ENCODE assay signal across 8 mouse cellular contexts in the genomic region with DNA sequence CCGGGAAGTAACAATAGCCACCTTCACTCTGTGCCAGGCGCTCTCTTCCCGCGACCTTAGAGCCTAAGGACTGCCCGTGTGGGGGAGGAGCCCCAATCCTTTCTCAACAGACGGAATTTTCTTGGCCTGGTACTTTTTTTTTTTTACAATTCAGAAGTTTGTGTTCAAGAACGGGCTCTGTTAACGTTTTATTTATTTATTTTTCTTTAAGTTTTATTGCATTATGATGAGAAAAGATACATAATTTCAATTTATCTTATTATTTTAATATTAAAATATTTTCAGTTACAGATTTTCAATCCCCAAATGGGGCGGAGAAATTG. TPM values are rescaled to one million over a fixed set of nuclear protein-coding genes. Genes with fewer than 3 reads are reported as not detected.
DNase-seq lines count a peak whose midpoint lies in the region; ATAC-seq and TF ChIP-seq lines count a peak whose summit lies in the region.

A gene (minus strand): TSS at position 14 of the 323 bp plus-strand sequence.

- H3K9ac ChIP-seq in heart, postnatal 0 days (replicated peaks; ENCODE audit: low read depth, low read length) = peak within 1 kb of the TSS; percentile 54

- H3K4me3 ChIP-seq in heart, postnatal 0 days (ENCODE audit: low read depth, low read length) = peak within 1 kb of the TSS; percentile 59
- H3K4me3 ChIP-seq in hindbrain, embryonic 10.5 days = peak within 1 kb of the TSS; percentile 58
- H3K4me3 ChIP-seq in midbrain, embryonic 10.5 days = peak within 1 kb of the TSS; percentile 55

- 12% methylated on average over 9 of the region's 9 CpGs for WGBS in heart, postnatal 0 days
- WGBS in hindbrain, embryonic 10.5 days = 13% methylated on average over 9 of the region's 9 CpGs
- WGBS in midbrain, embryonic 10.5 days = 11% methylated on average over 9 of the region's 9 CpGs

- intact Hi-C loops in heart, postnatal 10 days (cut with DNase I) = no loop called here

- H3K27ac ChIP-seq in heart, postnatal 0 days (ENCODE audit: low read depth) = peak within 1 kb of the TSS; percentile 30; the same call in 1 of the 2 replicates
- H3K27ac ChIP-seq in hindbrain, embryonic 10.5 days = peak within 1 kb of the TSS; percentile 76
- peak within 1 kb of the TSS; percentile 71 for H3K27ac ChIP-seq in midbrain, embryonic 10.5 days (replicated peaks)

- ATAC-seq in heart, postnatal 0 days (ENCODE audit: insufficient read depth, low read depth) = no peak

- H3K36me3 ChIP-seq in heart, postnatal 0 days (replicated peaks; ENCODE audit: control insufficient read depth, insufficient read depth, low read length) = peaks cover 14% of the 10 kb centered on the region; the same call in 1 of the 2 replicates
- peaks cover 23% of the 10 kb centered on the region for H3K36me3 ChIP-seq in hindbrain, embryonic 10.5 days
- peaks cover 19% of the 10 kb centered on the region for H3K36me3 ChIP-seq in midbrain, embryonic 10.5 days

- no peak for TF ChIP-seq EP300 in heart, postnatal 0 days (IDR thresholded peaks at IDR 0.05; ENCODE audit: low read depth)

- peaks cover 14% of the 10 kb centered on the region; the same call in 1 of the 2 replicates for H3K4me1 ChIP-seq in heart, postnatal 0 days (ENCODE audit: control insufficient read depth, insufficient read depth)
- H3K4me1 ChIP-seq in hindbrain, embryonic 10.5 days (replicated peaks) = peaks cover 30% of the 10 kb centered on the region
- peaks cover 37% of the 10 kb centered on the region for H3K4me1 ChIP-seq in midbrain, embryonic 10.5 days

- peaks cover 13% of the 10 kb centered on the region for H3K27me3 ChIP-seq in heart, postnatal 0 days (ENCODE audit: control insufficient read depth, insufficient read depth, low read length)
- peaks cover 38% of the 10 kb centered on the region for H3K27me3 ChIP-seq in hindbrain, embryonic 10.5 days (ENCODE audit: insufficient read depth, poor library complexity, severe bottlenecking)
- H3K27me3 ChIP-seq in midbrain, embryonic 10.5 days (ENCODE audit: low read depth, poor library complexity, severe bottlenecking) = peaks cover 42% of the 10 kb centered on the region

- H3K9me3 ChIP-seq in heart, postnatal 0 days (replicated peaks; ENCODE audit: control insufficient read depth, low read length) = no peaks in the 10 kb centered on the region
- H3K9me3 ChIP-seq in hindbrain, embryonic 10.5 days = no peaks in the 10 kb centered on the region
- no peaks in the 10 kb centered on the region for H3K9me3 ChIP-seq in midbrain, embryonic 10.5 days (replicated peaks)

- DNase-seq in heart, postnatal 0 days (ENCODE audit: low spot score) = no peak
- DNase-seq in heart, postnatal 10 days = no peak
- peak; percentile 25 for DNase-seq in MEL-GATA-1-ER (ENCODE audit: extremely low read depth, low read depth)
- no peak for DNase-seq in hindbrain, embryonic 10.5 days (ENCODE audit: low spot score)
- DNase-seq in midbrain, embryonic 10.5 days (ENCODE audit: low spot score) = no peak
- DNase-seq in urinary bladder, adult 2 months (ENCODE audit: low spot score) = no peak
- no peak for DNase-seq in adrenal gland, postnatal 25 days
- DNase-seq in frontal cortex, adult 2 months (ENCODE audit: extremely low spot score in 1 of 2, low spot score in 1 of 2) = no peak

- TF ChIP-seq CTCF in heart, postnatal 0 days (IDR thresholded peaks at IDR 0.05; ENCODE audit: low read depth) = no peak

- H3K4me2 ChIP-seq in heart, postnatal 0 days (ENCODE audit: low read depth, low read length) = peak within 1 kb of the TSS; percentile 92

RNA-seq across cellular contexts. Expression of the gene that starts here (rescaled TPM):
- total RNA-seq in heart, postnatal 0 days (2014; rRNA removed; ENCODE audit: low replicate concordance) = 2.2 and 3.4 TPM in 2 replicates
- polyA plus RNA-seq in heart, postnatal 0 days (2015; fragmentation: Nextera tagmentation; extraction: Ambion mirVana) = 2.1 and 2.9 TPM in 2 replicates
- total RNA-seq in heart, postnatal 10 days (2021) = 1 to 10 TPM; 3.5 to 3.8 TPM
- 1.1 and 1.3 TPM in 2 replicates for polyA plus RNA-seq in hindbrain, embryonic 10.5 days (2016; fragmentation: Nextera tagmentation; extraction: Ambion mirVana)
- 1.0 and 1.2 TPM in 2 replicates for polyA plus RNA-seq in midbrain, embryonic 10.5 days (2016; fragmentation: Nextera tagmentation; extraction: Ambion mirVana)
- polyA plus RNA-seq in urinary bladder, adult 2 months (2012; rRNA removed) = 0.24 and 0.26 TPM in 2 replicates
- total RNA-seq in adrenal gland, postnatal 25 days (2021) = 2.7 and 3.6 TPM in 2 replicates
- 1.6 and 1.7 TPM in 2 replicates for polyA plus RNA-seq in frontal cortex, adult 2 months (2012; rRNA removed)
